Comparison of ENCODE assay signal across 22 mouse cellular contexts in the genomic region with DNA sequence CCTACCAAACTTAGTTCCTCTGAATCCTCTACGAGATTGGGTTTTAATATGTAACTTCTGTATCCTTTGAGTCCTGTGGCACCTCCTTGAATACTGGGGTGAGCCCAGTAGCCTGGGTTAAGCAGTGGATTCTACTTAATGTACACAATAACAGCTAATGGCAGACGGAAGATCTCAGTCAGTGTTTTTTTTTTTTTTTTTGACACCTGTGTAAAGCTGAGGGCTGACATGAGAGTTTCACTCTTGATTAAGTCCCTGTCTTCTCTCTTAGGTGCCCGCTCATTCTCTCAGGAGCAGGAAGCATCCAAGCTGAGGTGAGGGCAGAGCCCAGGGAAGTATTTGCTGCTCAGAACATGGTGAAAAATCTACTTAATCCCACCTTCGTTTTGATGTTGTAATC.
DNase-seq lines count a peak whose midpoint lies in the region; ATAC-seq and TF ChIP-seq lines count a peak whose summit lies in the region.
"Had no signal": no experiment of that assay in that cellular context is flagged by ENCODE, and none has a peak within 500 bp of the region (broad histone marks: within the 10 kb centered on the region; RNA-seq: fewer than 3 reads in every experiment).

No protein-coding gene starts in this region.

- H3K9me3 ChIP-seq in hindbrain, embryonic 11.5 days (ENCODE audit: control insufficient read depth, low read length): no peaks in the 10 kb centered on the region
- no peaks in the 10 kb centered on the region for H3K9me3 ChIP-seq in hindbrain, postnatal 0 days (ENCODE audit: low read length)
- H3K9me3 ChIP-seq in CH12.LX (replicated peaks; ENCODE audit: low read length): no peaks in the 10 kb centered on the region
- no peaks in the 10 kb centered on the region for H3K9me3 ChIP-seq in intestine, embryonic 16.5 days (ENCODE audit: control insufficient read depth, low read length)
- H3K9me3 ChIP-seq: embryonic facial prominence, embryonic 13.5 days; embryonic facial prominence, embryonic 15.5 days; forebrain, embryonic 10.5 days; forebrain, embryonic 12.5 days had no signal

- no peaks in the 10 kb centered on the region for H3K79me2 ChIP-seq in CH12.LX (replicated peaks; ENCODE audit: control insufficient read depth, extremely low read depth, insufficient read depth, poor library complexity, severe bottlenecking)

- TF ChIP-seq RAD21 in CH12.LX (IDR thresholded peaks at IDR 0.05; ENCODE audit: low read depth, low read length): no peak

- H3K4me1 ChIP-seq in hindbrain, embryonic 11.5 days (replicated peaks; ENCODE audit: control insufficient read depth, insufficient read depth, low read length): no peaks in the 10 kb centered on the region
- no peaks in the 10 kb centered on the region for H3K4me1 ChIP-seq in hindbrain, postnatal 0 days (ENCODE audit: insufficient read depth, low read length)
- peaks cover 0 to 14% of the 10 kb centered on the region in 2 experiments; a peak in 2 of 4 replicates for H3K4me1 ChIP-seq in CH12.LX (ENCODE audit: control insufficient read depth in 1 of 2, insufficient read depth in 2 of 2)
- H3K4me1 ChIP-seq in intestine, embryonic 16.5 days (ENCODE audit: control insufficient read depth, insufficient read depth, low read length): no peaks in the 10 kb centered on the region
- H3K4me1 ChIP-seq: embryonic facial prominence, embryonic 15.5 days; forebrain, embryonic 10.5 days had no signal

- TF ChIP-seq CTCF in hindbrain, postnatal 0 days (IDR thresholded peaks at IDR 0.05; ENCODE audit: low read depth): no peak
- TF ChIP-seq CTCF in CH12.LX (conservative IDR thresholded peaks at IDR 0.05 in 1 of 2, IDR thresholded peaks at IDR 0.05 in 1 of 2; ENCODE audit: low read depth in 2 of 2, low read length in 2 of 2): no peak

- no peak for ATAC-seq in hindbrain, embryonic 11.5 days (ENCODE audit: low FRiP score)
- ATAC-seq in hindbrain, postnatal 0 days: no peak
- peak; percentile 15 for ATAC-seq in CD4-positive, CD25-positive, alpha-beta regulatory T cell, adult 4 months
- ATAC-seq in intestine, embryonic 16.5 days: no peak
- ATAC-seq: forebrain, embryonic 14.5 days; forebrain, embryonic 16.5 days had no signal

- no peak for DNase-seq in hindbrain, embryonic 11.5 days (ENCODE audit: low spot score)
- DNase-seq in hindbrain, postnatal 0 days (ENCODE audit: low spot score): no peak
- no peak for DNase-seq in CH12.LX (ENCODE audit: extremely low read depth)
- no peak for DNase-seq in adrenal gland, postnatal 36 days
- DNase-seq: adrenal gland, adult 2 months; adrenal gland, postnatal 10 days; adrenal gland, postnatal 25 days; cerebellum, adult 11-12 months; cerebellum, adult 2 months; cerebellum, adult 9-10 months; cerebellum, postnatal 10 days; cerebellum, postnatal 25 days; embryo, embryonic 11 days had no signal

- no peak overlapping the region for H3K4me3 ChIP-seq in hindbrain, embryonic 11.5 days (ENCODE audit: low read depth, low read length)
- no peak overlapping the region for H3K4me3 ChIP-seq in hindbrain, postnatal 0 days (ENCODE audit: low read length)
- no peak overlapping the region for H3K4me3 ChIP-seq in CH12.LX (replicated peaks in 1 of 3; ENCODE audit: low read depth in 2 of 3, low read length in 2 of 3, poor library complexity in 1 of 3)
- no peak overlapping the region for H3K4me3 ChIP-seq in intestine, embryonic 16.5 days (ENCODE audit: low read length)
- H3K4me3 ChIP-seq: embryonic facial prominence, embryonic 13.5 days; embryonic facial prominence, embryonic 15.5 days; erythroblast, embryonic 14.5 days; forebrain, embryonic 10.5 days; forebrain, embryonic 12.5 days had no signal

- no peaks in the 10 kb centered on the region for H3K27me3 ChIP-seq in hindbrain, embryonic 11.5 days (ENCODE audit: control insufficient read depth, insufficient read depth, low read length)
- no peaks in the 10 kb centered on the region for H3K27me3 ChIP-seq in hindbrain, postnatal 0 days (ENCODE audit: insufficient read depth, low read length)
- no peaks in the 10 kb centered on the region for H3K27me3 ChIP-seq in CH12.LX (replicated peaks)
- H3K27me3 ChIP-seq in intestine, embryonic 16.5 days (replicated peaks; ENCODE audit: control insufficient read depth, insufficient read depth, low read length): no peaks in the 10 kb centered on the region
- H3K27me3 ChIP-seq: embryonic facial prominence, embryonic 13.5 days; embryonic facial prominence, embryonic 15.5 days; forebrain, embryonic 12.5 days had no signal

- no peaks in the 10 kb centered on the region for H3K36me3 ChIP-seq in hindbrain, embryonic 11.5 days (ENCODE audit: control insufficient read depth, insufficient read depth, low read length)
- H3K36me3 ChIP-seq in hindbrain, postnatal 0 days (ENCODE audit: insufficient read depth, low read length): no peaks in the 10 kb centered on the region
- no peaks in the 10 kb centered on the region for H3K36me3 ChIP-seq in CH12.LX (replicated peaks in 1 of 2; ENCODE audit: control insufficient read depth in 1 of 2, insufficient read depth in 1 of 2, low read length in 1 of 2)
- no peaks in the 10 kb centered on the region for H3K36me3 ChIP-seq in intestine, embryonic 16.5 days (ENCODE audit: control insufficient read depth, insufficient read depth, low read length)
- H3K36me3 ChIP-seq: embryonic facial prominence, embryonic 13.5 days; embryonic facial prominence, embryonic 15.5 days; forebrain, embryonic 10.5 days; forebrain, embryonic 12.5 days had no signal

- dilution Hi-C loops in CH12.LX (cut with MboI; ENCODE audit: extremely low pct_ligation_motif_present, extremely low pct_unique_long_range_greater_than_20kb, low sequenced_read_pairs): no loop called here

- WGBS in hindbrain, embryonic 11.5 days: 87% methylated on average over 4 of the region's 4 CpGs
- 87% methylated on average over 4 of the region's 4 CpGs for WGBS in hindbrain, postnatal 0 days
- 73% methylated on average over 4 of the region's 4 CpGs for WGBS in intestine, embryonic 16.5 days

- H3K27ac ChIP-seq in hindbrain, embryonic 11.5 days (ENCODE audit: low read depth, low read length): peak overlapping the region; percentile 51; the same call in 1 of the 2 replicates
- no peak overlapping the region for H3K27ac ChIP-seq in hindbrain, postnatal 0 days
- no peak overlapping the region for H3K27ac ChIP-seq in CH12.LX (ENCODE audit: insufficient read depth, low read depth)
- no peak overlapping the region for H3K27ac ChIP-seq in intestine, embryonic 16.5 days (ENCODE audit: low read length)
- H3K27ac ChIP-seq: embryonic facial prominence, embryonic 13.5 days; embryonic facial prominence, embryonic 15.5 days; forebrain, embryonic 10.5 days; forebrain, embryonic 12.5 days had no signal

- H3K4me2 ChIP-seq in hindbrain, embryonic 11.5 days (replicated peaks; ENCODE audit: low read depth, low read length): no peak overlapping the region
- no peak overlapping the region for H3K4me2 ChIP-seq in hindbrain, postnatal 0 days (ENCODE audit: low read depth, low read length)
- H3K4me2 ChIP-seq in CH12.LX (ENCODE audit: insufficient read depth, low read depth, poor library complexity, severe bottlenecking): peak overlapping the region; percentile 59
- H3K4me2 ChIP-seq in intestine, embryonic 16.5 days (ENCODE audit: low read depth, low read length): no peak overlapping the region
- H3K4me2 ChIP-seq: embryonic facial prominence, embryonic 13.5 days; embryonic facial prominence, embryonic 15.5 days; forebrain, embryonic 12.5 days had no signal

- no peak for TF ChIP-seq EP300 in CH12.LX (IDR thresholded peaks at IDR 0.05; ENCODE audit: low read length)

- no peak for TF ChIP-seq POLR2A in CH12.LX (IDR thresholded peaks at IDR 0.05; ENCODE audit: low read depth, low read length)

- in situ Hi-C loops in CH12.LX (cut with MboI; ENCODE audit: low pct_ligation_motif_present, low pct_unique_long_range_greater_than_20kb, low sequenced_read_pairs): no loop called here

- H3K9ac ChIP-seq in hindbrain, embryonic 11.5 days (ENCODE audit: low read depth, low read length): no peak overlapping the region
- no peak overlapping the region for H3K9ac ChIP-seq in hindbrain, postnatal 0 days (replicated peaks; ENCODE audit: low read length)
- H3K9ac ChIP-seq in CH12.LX (ENCODE audit: insufficient read depth, low read depth): no peak overlapping the region
- H3K9ac ChIP-seq in intestine, embryonic 16.5 days (ENCODE audit: low read depth, low read length): no peak overlapping the region
- H3K9ac ChIP-seq: embryonic facial prominence, embryonic 13.5 days; embryonic facial prominence, embryonic 15.5 days; forebrain, embryonic 12.5 days had no signal

TF ChIP-seq in CH12.LX, 34 proteins besides CTCF, POLR2A, EP300 and RAD21:
- no peak for TF ChIP-seq ELF1 (IDR thresholded peaks at IDR 0.05; ENCODE audit: low read depth, low read length)
- TF ChIP-seq ZNF384 (IDR thresholded peaks at IDR 0.05; ENCODE audit: low read depth, low read length): peak; percentile 80
- TF ChIP-seq NRF1 (IDR thresholded peaks at IDR 0.05; ENCODE audit: low read depth, low read length): no peak
- TF ChIP-seq UBTF (IDR thresholded peaks at IDR 0.05; ENCODE audit: low read depth, low read length): no peak
- no peak for TF ChIP-seq MAZ (IDR thresholded peaks at IDR 0.05; ENCODE audit: low read depth, low read length)
- TF ChIP-seq IRF4 (IDR thresholded peaks at IDR 0.05; ENCODE audit: low read depth, low read length): no peak
TF ChIP-seq in CH12.LX: peak in this region for 1.
